Mouse (Mus musculus): Measurements from ENCODE around the gene Bcl10. TPM values are rescaled to one million over a fixed set of nuclear protein-coding genes. Genes with fewer than 3 reads are reported as not detected.

The Bcl10 gene
- polyA plus RNA-seq, 1 experiment from 2014 or later, result 54.3 TPM

- H3K4me1 ChIP-seq (ENCODE audit: insufficient read depth, low read depth, low read length), result no peaks in the 10 kb centered on the region
- H3K9me3 ChIP-seq (ENCODE audit: low read length), result no peaks in the 10 kb centered on the region
- no peak overlapping the region for H3K9ac ChIP-seq (replicated peaks; ENCODE audit: low read depth)
- WGBS, result 75% methylated on average over 4 of the region's 4 CpGs
- H3K4me2 ChIP-seq (replicated peaks; ENCODE audit: low read depth, low read length), result no peak overlapping the region
- no peaks in the 10 kb centered on the region for H3K27me3 ChIP-seq (replicated peaks; ENCODE audit: insufficient read depth, low read length)
- no peaks in the 10 kb centered on the region for H3K36me3 ChIP-seq (ENCODE audit: insufficient read depth, low read length)
- H3K27ac ChIP-seq (ENCODE audit: low read length), result no peak overlapping the region
- no peak for TF ChIP-seq CTCF (IDR thresholded peaks at IDR 0.05)
- TF ChIP-seq EP300 (IDR thresholded peaks at IDR 0.05), result no peak
- no peak for DNase-seq (ENCODE audit: low spot score)
- ATAC-seq, result peak; percentile 53
- no peak overlapping the region for H3K4me3 ChIP-seq (ENCODE audit: low read depth, low read length)
Observed at GRCm38 (mm10) chr3:145916826-145917225, 5.8 kb upstream of the Bcl10 start.

GRCm38 (mm10) chr3:145922971-145923370 is 367 bp downstream of the Bcl10 start:
- TF ChIP-seq EP300 (IDR thresholded peaks at IDR 0.05), result no peak
- no peak for TF ChIP-seq CTCF (IDR thresholded peaks at IDR 0.05)
- peak; percentile 37 for DNase-seq (ENCODE audit: low spot score)
- no peaks in the 10 kb centered on the region for H3K9me3 ChIP-seq (ENCODE audit: low read length)
- no peaks in the 10 kb centered on the region for H3K27me3 ChIP-seq (replicated peaks; ENCODE audit: insufficient read depth, low read length)
- H3K4me3 ChIP-seq (ENCODE audit: low read depth, low read length), result no peak overlapping the region
- WGBS, result 28% methylated on average over 3 of the region's 3 CpGs
- no peak for ATAC-seq
- H3K36me3 ChIP-seq (ENCODE audit: insufficient read depth, low read length), result no peaks in the 10 kb centered on the region
- peaks cover 11% of the 10 kb centered on the region; the same call in 1 of the 2 replicates for H3K4me1 ChIP-seq (ENCODE audit: insufficient read depth, low read depth, low read length)
- H3K9ac ChIP-seq (replicated peaks; ENCODE audit: low read depth), result no peak overlapping the region
- H3K27ac ChIP-seq (ENCODE audit: low read length), result peak overlapping the region; percentile 77; the same call in 1 of the 2 replicates
- peak overlapping the region; percentile 55; the same call in 1 of the 2 replicates for H3K4me2 ChIP-seq (replicated peaks; ENCODE audit: low read depth, low read length)

GRCm38 (mm10) chr3:145923874-145924577 is 1.4 kb downstream of the Bcl10 start:
- under 1% methylated on average over 52 of the region's 58 CpGs for WGBS
- no peaks in the 10 kb centered on the region for H3K36me3 ChIP-seq (ENCODE audit: insufficient read depth, low read length)

DNA sequence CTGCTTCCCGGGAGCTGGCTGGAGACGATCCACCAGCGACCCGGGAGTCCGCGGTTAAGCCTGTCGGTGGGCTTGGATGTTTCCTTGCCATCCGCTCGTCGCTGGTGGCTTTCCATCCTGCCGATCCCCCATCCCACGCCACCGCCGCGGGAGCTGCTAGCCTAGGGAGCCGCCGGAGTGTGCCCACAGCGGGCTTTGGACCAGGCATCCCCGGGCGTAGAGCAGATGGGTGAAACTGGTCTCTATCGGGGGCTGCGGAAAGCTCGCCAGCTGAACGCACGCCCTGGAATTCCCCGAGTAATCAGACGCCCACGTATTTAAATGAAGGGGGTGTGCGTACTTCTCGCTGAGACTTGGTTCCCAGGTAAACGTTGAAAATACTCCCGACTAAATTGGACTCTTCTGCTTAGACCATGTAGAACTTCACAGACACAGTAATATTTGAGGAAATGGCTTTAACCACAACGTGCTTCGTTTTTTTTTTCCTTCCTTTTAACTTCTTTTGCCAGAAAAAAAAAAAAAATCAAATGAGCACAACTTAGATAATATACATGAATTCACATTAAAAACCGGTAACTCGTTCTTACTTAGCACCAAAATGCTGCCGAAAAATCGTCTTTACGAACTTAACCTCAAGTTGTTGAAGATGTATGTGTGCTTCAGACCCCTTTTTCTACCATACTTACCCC is 2.2 kb downstream of the Bcl10 start:
- WGBS, result 3% methylated on average over 39 of the region's 39 CpGs
- peak overlapping the region; percentile 92 for H3K9ac ChIP-seq (replicated peaks; ENCODE audit: low read depth)
- H3K36me3 ChIP-seq (ENCODE audit: insufficient read depth, low read length), result no peaks in the 10 kb centered on the region
- ATAC-seq, result 0 out of 2 replicates have a peak, but pooled peaks have one; percentile 1
- H3K27me3 ChIP-seq (replicated peaks; ENCODE audit: insufficient read depth, low read length), result no peaks in the 10 kb centered on the region
- H3K4me3 ChIP-seq (ENCODE audit: low read depth, low read length), result peak overlapping the region; percentile 95
- TF ChIP-seq CTCF (IDR thresholded peaks at IDR 0.05) (no peak), EP300 (IDR thresholded peaks at IDR 0.05) (no peak)
- no peaks in the 10 kb centered on the region for H3K9me3 ChIP-seq (ENCODE audit: low read length)
- H3K4me2 ChIP-seq (replicated peaks; ENCODE audit: low read depth, low read length), result peak overlapping the region; percentile 70
- DNase-seq (ENCODE audit: low spot score), result peak; percentile 60
- peak overlapping the region; percentile 99 for H3K27ac ChIP-seq (ENCODE audit: low read length)
- peaks cover 11% of the 10 kb centered on the region; the same call in 1 of the 2 replicates for H3K4me1 ChIP-seq (ENCODE audit: insufficient read depth, low read depth, low read length)

More at GRCm38 (mm10) chr3:145923874-145924577, 1.4 kb downstream of the Bcl10 start:
- TF ChIP-seq CTCF (IDR thresholded peaks at IDR 0.05), result no peak
- peak; percentile 54 for TF ChIP-seq EP300 (IDR thresholded peaks at IDR 0.05)
- Histone ChIP-seq H3K4me1 (ENCODE audit: insufficient read depth, low read depth, low read length) (peaks cover 11% of the 10 kb centered on the region; the same call in 1 of the 2 replicates), H3K9ac (replicated peaks; ENCODE audit: low read depth) (peak overlapping the region; percentile 92), H3K4me3 (ENCODE audit: low read depth, low read length) (peak overlapping the region; percentile 95), H3K27me3 (replicated peaks; ENCODE audit: insufficient read depth, low read length) (no peaks in the 10 kb centered on the region), H3K4me2 (replicated peaks; ENCODE audit: low read depth, low read length) (peak overlapping the region; percentile 70), H3K27ac (ENCODE audit: low read length) (peak overlapping the region; percentile 99), H3K9me3 (ENCODE audit: low read length) (no peaks in the 10 kb centered on the region)
- ATAC-seq (peak; percentile 99), DNase-seq (ENCODE audit: low spot score) (peak; percentile 100)

DNA sequence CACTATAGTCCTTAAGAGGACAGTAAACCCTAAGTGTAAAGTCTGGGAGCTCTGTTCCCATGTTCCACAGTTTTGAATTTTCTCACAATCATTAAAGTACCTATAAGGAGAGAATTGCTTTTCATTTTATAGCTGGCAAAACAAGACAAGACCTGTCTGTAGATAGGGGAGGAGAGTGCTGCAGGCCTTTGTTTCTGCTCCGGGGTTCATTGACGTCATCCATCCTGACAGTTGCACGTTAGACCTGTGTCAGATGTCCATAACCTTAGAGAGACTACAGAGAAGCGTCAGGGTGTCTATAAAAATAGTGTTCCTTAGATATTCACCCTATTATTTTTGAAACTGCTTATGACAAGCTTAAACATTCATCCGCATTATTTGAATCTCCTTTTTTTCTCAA is 2.9 kb downstream of the Bcl10 start:
- DNase-seq (ENCODE audit: low spot score) (peak; percentile 40), ATAC-seq (no peak)
- Histone ChIP-seq H3K4me2 (replicated peaks; ENCODE audit: low read depth, low read length) (peak overlapping the region; percentile 70), H3K4me1 (ENCODE audit: insufficient read depth, low read depth, low read length) (peaks cover 11% of the 10 kb centered on the region; the same call in 1 of the 2 replicates), H3K9ac (replicated peaks; ENCODE audit: low read depth) (no peak overlapping the region), H3K27ac (ENCODE audit: low read length) (no peak overlapping the region), H3K4me3 (ENCODE audit: low read depth, low read length) (peak overlapping the region; percentile 95), H3K9me3 (ENCODE audit: low read length) (no peaks in the 10 kb centered on the region), H3K27me3 (replicated peaks; ENCODE audit: insufficient read depth, low read length) (no peaks in the 10 kb centered on the region), H3K36me3 (ENCODE audit: insufficient read depth, low read length) (no peaks in the 10 kb centered on the region)
- no peak for TF ChIP-seq CTCF (IDR thresholded peaks at IDR 0.05)
- no peak for TF ChIP-seq EP300 (IDR thresholded peaks at IDR 0.05)
- 54% methylated on average over 5 of the region's 5 CpGs for WGBS

All from lung, postnatal 0 days (tissue).